Mouse (Mus musculus): ENCODE results near the gene Rgs14.

DNA sequence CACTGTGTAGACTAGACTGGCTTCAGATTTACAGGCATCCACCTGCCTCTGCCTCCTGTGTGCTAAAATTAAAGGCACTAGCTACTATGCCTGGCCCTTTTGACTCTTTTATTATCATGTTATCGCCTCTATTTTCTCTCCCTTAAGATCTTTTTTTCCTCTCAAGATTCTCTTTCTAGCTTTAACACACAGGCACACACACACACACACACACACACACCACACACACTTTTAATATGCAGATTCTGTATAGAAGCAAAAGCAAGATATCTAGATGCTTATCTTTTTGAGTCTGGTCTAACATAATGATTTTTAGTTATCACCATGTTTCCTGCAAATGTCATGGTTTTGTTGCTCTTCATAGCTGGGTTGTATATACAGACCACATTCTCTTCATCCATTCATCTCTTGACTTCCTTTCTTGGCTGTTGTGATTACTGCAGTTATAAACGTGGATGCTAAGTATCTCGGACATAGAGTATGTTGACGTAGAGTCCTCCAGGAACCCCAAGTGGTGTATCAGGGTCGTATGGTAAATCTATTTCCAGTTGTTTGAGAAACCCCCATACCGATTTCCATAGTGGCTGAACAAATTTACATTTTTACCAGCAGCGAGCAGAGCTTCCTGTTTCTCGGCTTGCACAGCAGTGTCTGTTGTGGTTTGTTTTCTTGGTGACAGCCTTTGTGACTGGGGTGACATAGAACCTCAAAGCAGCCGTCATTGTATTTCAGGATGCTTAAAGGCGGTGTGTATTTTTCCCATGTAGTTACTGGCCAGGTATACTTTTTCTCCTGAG, 62.6 kb downstream of the Rgs14 start:
- no peak for TF ChIP-seq CTCF (IDR thresholded peaks at IDR 0.05; ENCODE audit: low read depth, low read length)
- no peak for TF ChIP-seq EP300 (IDR thresholded peaks at IDR 0.05; ENCODE audit: insufficient read depth, low read depth, low read length)
- TF ChIP-seq POLR2A (IDR thresholded peaks at IDR 0.05; ENCODE audit: insufficient read depth, low read length), result no peak
